Mouse (Mus musculus) lung, embryonic 14.5 days (tissue): Measurements from ENCODE around the gene Ddx28. TPM values are rescaled to one million over a fixed set of nuclear protein-coding genes. Genes with fewer than 3 reads are reported as not detected.
A peak's percentile ranks its signal among the peaks of the same experiment; 100 is the strongest.

ENCODE experiments used
- ATAC-seq: fragments of 200-750 bp; cut with Nextera tagmentation; 2 replicates; pipeline ENCODE4 v1.8.0; 2017; ENCODE audit warnings: mild to moderate bottlenecking, moderate TSS enrichment, moderate library complexity; ENCODE audit not compliant: insufficient read depth
- DNase-seq: peaks from one replicate; pipeline ENCODE4 v3.0.0-alpha.2; 2015
- H3K27ac ChIP-seq: fragments of 300-500 bp; sonication (generic); 2 replicates; pipeline ENCODE4 v1.5.1; 2014; ENCODE audit warnings: low read depth, mild to moderate bottlenecking, moderate library complexity
- H3K27me3 ChIP-seq: fragments of 300-500 bp; sonication (generic); 2 replicates; pipeline ENCODE4 v1.6.1; 2014; ENCODE audit warnings: low read length, control low read depth; ENCODE audit not compliant: insufficient read depth
- H3K36me3 ChIP-seq: fragments of 300-500 bp; sonication (generic); 2 replicates; pipeline ENCODE4 v1.6.1; 2014; ENCODE audit warnings: control low read depth; ENCODE audit not compliant: insufficient read depth
- H3K4me1 ChIP-seq: fragments of 300-500 bp; sonication (generic); 2 replicates; pipeline ENCODE4 v1.6.1; 2014; ENCODE audit warnings: antibody characterized with exemption, control low read depth; ENCODE audit not compliant: insufficient read depth
- H3K4me2 ChIP-seq: fragments of 300-500 bp; sonication (generic); 2 replicates; pipeline ENCODE4 v1.6.1; 2014; ENCODE audit warnings: mild to moderate bottlenecking
- H3K4me3 ChIP-seq: fragments of 300-500 bp; sonication (generic); 2 replicates; pipeline ENCODE4 v1.5.1; 2014; ENCODE audit warnings: low read depth, low read length
- H3K9ac ChIP-seq: fragments of 300-500 bp; sonication (generic); 2 replicates; pipeline ENCODE4 v1.6.1; 2014
- H3K9me3 ChIP-seq: fragments of 300-500 bp; sonication (generic); 2 replicates; pipeline ENCODE4 v1.6.1; 2016; ENCODE audit warnings: low read depth, low read length, control low read depth
- CTCF ChIP-seq: IDR thresholded peaks from 2 replicates; pipeline ENCODE4 v1.5.1; 2016; ENCODE audit warnings: antibody characterized with exemption, low read depth
- WGBS: fragments of 180-500 bp; shearing (Covaris S2); extraction: QIAGEN DNeasy Blood & Tissue Kit; methylation state at CpG from one replicate; pipeline ENCODE4 v1.1.7; 2014; 5-methylcytosine and 5-hydroxymethylcytosine counted together
- polyA plus RNA-seq: library from polyadenylated mRNA; unstranded; fragments of >200 nt; fragmentation: Nextera tagmentation; extraction: Ambion mirVana; gene quantifications from 2 replicates; pipeline ENCODE4 v1.2.1, GENCODE M21; 2014

The Ddx28 gene
- polyA plus RNA-seq, 1 experiment from 2014 or later: 19.1 TPM

- Histone ChIP-seq H3K4me2 (no peak overlapping the region), H3K27ac (no peak overlapping the region), H3K4me1 (no peaks in the 10 kb centered on the region), H3K4me3 (no peak overlapping the region), H3K27me3 (no peaks in the 10 kb centered on the region), H3K9me3 (no peaks in the 10 kb centered on the region), H3K9ac (no peak overlapping the region), H3K36me3 (peaks cover under 1% of the 10 kb centered on the region; the same call in 1 of the 2 replicates)
- DNase-seq (no peak), ATAC-seq (no peak)
- WGBS: 73% methylated on average over 8 of the region's 8 CpGs
- no peak for TF ChIP-seq CTCF
Measured at GRCm38 (mm10) chr8:106004538-106005207, 7.0 kb downstream of the Ddx28 start.

GRCm38 (mm10) chr8:106001908-106002307, 9.8 kb downstream of the Ddx28 start:
- H3K9ac ChIP-seq: no peak overlapping the region
- H3K36me3 ChIP-seq: no peaks in the 10 kb centered on the region
- H3K27ac ChIP-seq: no peak overlapping the region
- no peaks in the 10 kb centered on the region for H3K27me3 ChIP-seq
- no peak for ATAC-seq
- TF ChIP-seq CTCF: no peak
- no peak overlapping the region for H3K4me3 ChIP-seq
- H3K4me2 ChIP-seq: no peak overlapping the region
- H3K4me1 ChIP-seq: no peaks in the 10 kb centered on the region
- 74% methylated on average over 4 of the region's 4 CpGs for WGBS
- no peak for DNase-seq
- H3K9me3 ChIP-seq: no peaks in the 10 kb centered on the region

GRCm38 (mm10) chr8:105998971-105999370, 12.7 kb downstream of the Ddx28 start:
- no peak for TF ChIP-seq CTCF
- H3K4me2 ChIP-seq: no peak overlapping the region
- H3K27me3 ChIP-seq: no peaks in the 10 kb centered on the region
- H3K27ac ChIP-seq: no peak overlapping the region
- no peaks in the 10 kb centered on the region for H3K36me3 ChIP-seq
- H3K9me3 ChIP-seq: no peaks in the 10 kb centered on the region
- H3K9ac ChIP-seq: no peak overlapping the region
- ATAC-seq (no peak), DNase-seq (no peak)
- no peak overlapping the region for H3K4me3 ChIP-seq
- H3K4me1 ChIP-seq: no peaks in the 10 kb centered on the region
- WGBS: 90% methylated on average over 2 of the region's 2 CpGs

GRCm38 (mm10) chr8:105996359-105996758, 15.3 kb downstream of the Ddx28 start:
- no peaks in the 10 kb centered on the region for H3K27me3 ChIP-seq
- WGBS: 63% methylated on average over 7 of the region's 7 CpGs
- no peaks in the 10 kb centered on the region for H3K9me3 ChIP-seq
- no peak overlapping the region for H3K4me3 ChIP-seq
- no peak for DNase-seq
- no peak for TF ChIP-seq CTCF
- H3K4me2 ChIP-seq: no peak overlapping the region
- no peaks in the 10 kb centered on the region for H3K36me3 ChIP-seq
- no peaks in the 10 kb centered on the region for H3K4me1 ChIP-seq
- H3K9ac ChIP-seq: no peak overlapping the region
- H3K27ac ChIP-seq: no peak overlapping the region
- no peak for ATAC-seq

GRCm38 (mm10) chr8:105993226-105993625, 18.5 kb downstream of the Ddx28 start:
- no peak for ATAC-seq

GRCm38 (mm10) chr8:105992499-105992898, 19.2 kb downstream of the Ddx28 start:
- DNase-seq (no peak), ATAC-seq (no peak)
- H3K9me3 ChIP-seq: no peaks in the 10 kb centered on the region
- no peak overlapping the region for H3K4me2 ChIP-seq
- H3K27me3 ChIP-seq: no peaks in the 10 kb centered on the region
- H3K36me3 ChIP-seq: no peaks in the 10 kb centered on the region
- TF ChIP-seq CTCF: no peak
- 50% methylated on average over 5 of the region's 5 CpGs for WGBS
- no peaks in the 10 kb centered on the region for H3K4me1 ChIP-seq
- H3K4me3 ChIP-seq: no peak overlapping the region
- no peak overlapping the region for H3K9ac ChIP-seq
- H3K27ac ChIP-seq: no peak overlapping the region

More at GRCm38 (mm10) chr8:105993226-105993625, 18.5 kb downstream of the Ddx28 start:
- Histone ChIP-seq H3K4me3 (no peak overlapping the region), H3K4me2 (no peak overlapping the region), H3K36me3 (no peaks in the 10 kb centered on the region), H3K27ac (no peak overlapping the region), H3K27me3 (no peaks in the 10 kb centered on the region), H3K9ac (no peak overlapping the region), H3K9me3 (no peaks in the 10 kb centered on the region), H3K4me1 (no peaks in the 10 kb centered on the region)
- DNase-seq: no peak
- 52% methylated on average over 4 of the region's 4 CpGs for WGBS
- no peak for TF ChIP-seq CTCF

GRCm38 (mm10) chr8:105991546-105991945, 20.1 kb downstream of the Ddx28 start:
- H3K27ac ChIP-seq: no peak overlapping the region
- no peak for TF ChIP-seq CTCF
- peak; percentile 9 for DNase-seq
- H3K4me3 ChIP-seq: no peak overlapping the region
- WGBS: 76% methylated on average over 2 of the region's 2 CpGs
- peak overlapping the region; percentile 2; the same call in 1 of the 2 replicates for H3K9ac ChIP-seq
- no peaks in the 10 kb centered on the region for H3K36me3 ChIP-seq
- no peaks in the 10 kb centered on the region for H3K9me3 ChIP-seq
- no peaks in the 10 kb centered on the region for H3K4me1 ChIP-seq
- H3K27me3 ChIP-seq: no peaks in the 10 kb centered on the region
- ATAC-seq: peak; percentile 30; the same call in 1 of the 2 replicates
- H3K4me2 ChIP-seq: 0 out of 2 replicates have a peak overlapping the region, but pooled peaks have one; percentile 10
